Mouse (Mus musculus) heart, adult 8-10 months (tissue): ENCODE measurements around the gene Plb1. TPM values are rescaled to one million over a fixed set of nuclear protein-coding genes. Genes with fewer than 3 reads are reported as not detected.

ENCODE experiments used
- DNase-seq: peaks from one replicate; pipeline ENCODE4 v3.0.0; 2022; ENCODE audit warnings: low spot score
- total RNA-seq, 4 experiments: library from RNA; stranded (reverse); gene quantifications; 2 replicates each; pipeline ENCODE4 v1.2.4; 2022

Plb1 gene
- total RNA-seq, 4 experiments from 2014 or later = 0.92 to 2.8 (median 1.7) TPM

DNA sequence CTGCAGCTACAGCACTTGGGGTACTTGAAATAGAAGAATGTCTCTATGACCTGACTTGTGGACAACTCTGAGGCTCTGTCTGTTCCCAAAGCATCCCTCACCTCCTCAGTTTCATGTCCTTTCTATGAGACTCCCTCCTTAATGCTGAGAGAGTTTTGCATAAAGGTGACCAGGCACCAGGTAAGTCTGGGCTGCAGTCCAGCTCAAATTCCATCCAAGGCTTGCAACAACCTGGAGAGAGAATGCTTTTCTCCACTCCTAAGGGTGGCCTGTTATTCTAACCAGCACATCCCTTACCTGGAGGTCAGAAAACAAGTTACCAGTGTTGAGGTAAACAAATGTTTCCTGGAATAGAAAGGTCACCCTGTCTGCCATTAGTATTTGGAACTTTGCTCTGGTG lies 159.8 kb downstream of the Plb1 start:
- DNase-seq = no peak

DNA sequence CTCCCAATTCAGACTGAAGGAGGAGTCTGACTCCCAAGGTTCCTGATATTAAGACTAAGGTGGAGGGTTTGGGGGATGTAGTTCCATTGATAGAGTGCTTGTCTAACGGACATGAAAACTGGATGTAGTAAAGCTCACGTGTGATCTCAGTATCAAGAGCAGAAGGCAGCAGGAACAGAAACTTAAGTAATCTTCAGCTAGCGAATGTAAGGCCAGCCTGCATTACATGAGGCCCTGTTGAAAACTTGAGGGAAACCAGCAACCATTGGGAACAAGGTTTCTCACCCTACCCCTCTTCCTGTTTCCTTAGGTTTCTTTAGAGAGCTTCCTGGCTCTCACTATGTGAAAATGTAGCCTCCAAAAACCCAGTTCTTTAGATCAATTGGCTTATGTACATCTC lies 162.1 kb downstream of the Plb1 start:
- no peak for DNase-seq

DNA sequence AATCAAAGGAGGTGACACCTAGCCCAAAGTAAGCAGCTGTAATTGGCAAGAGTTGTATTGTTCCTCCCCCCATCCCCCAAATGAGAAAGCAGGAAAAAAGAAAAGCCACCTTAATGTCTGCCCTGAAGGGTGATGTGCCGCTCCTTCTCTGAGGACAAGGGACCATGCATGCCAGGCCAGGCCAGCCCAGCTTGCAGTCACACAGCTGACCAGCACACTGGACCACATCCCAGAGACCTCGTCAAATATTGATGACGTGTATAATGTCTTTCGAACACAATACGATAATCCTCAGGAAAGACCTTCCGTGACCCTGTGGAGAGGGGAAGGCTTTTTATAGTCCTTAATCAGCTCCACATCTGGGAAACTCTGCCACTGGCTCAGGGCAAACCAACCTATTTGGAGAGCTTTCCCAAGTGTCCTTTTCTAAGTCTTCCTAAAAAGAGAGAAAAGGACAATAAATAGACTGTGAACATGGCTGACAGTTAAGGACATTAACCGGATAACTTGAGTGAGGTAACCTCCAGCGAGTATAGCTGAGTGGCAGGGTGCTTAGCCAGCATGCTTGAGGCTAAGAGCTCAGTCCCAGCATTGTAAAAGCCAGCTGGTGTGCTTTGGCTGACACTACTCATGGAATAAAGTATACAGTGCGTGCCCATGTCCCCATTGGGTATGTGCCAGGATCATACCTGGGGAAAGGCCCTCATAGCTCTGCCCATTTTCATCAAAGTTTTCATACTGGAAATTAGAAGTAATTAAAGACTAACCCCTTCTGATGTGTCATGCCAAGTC lies 162.8 kb downstream of the Plb1 start:
- no peak for DNase-seq

DNA sequence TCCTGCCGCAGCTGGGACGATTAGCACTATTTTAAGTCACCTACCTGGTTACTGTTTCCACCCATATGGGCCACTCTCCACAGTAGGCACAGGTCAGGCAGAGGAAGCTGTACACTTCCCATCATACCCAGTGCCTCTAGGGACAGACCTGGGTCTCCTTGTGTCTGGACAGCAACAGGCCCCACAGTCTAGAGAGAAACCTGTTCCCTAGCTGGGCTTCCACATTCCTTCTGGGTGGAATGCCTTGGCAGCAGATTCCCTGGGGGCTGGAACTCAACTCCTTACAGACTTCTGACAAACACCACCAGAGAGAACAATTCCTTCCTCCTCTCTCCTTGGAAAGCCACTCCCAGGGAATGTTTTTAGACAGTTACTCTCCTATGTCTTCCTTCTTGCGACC lies 165.2 kb downstream of the Plb1 start:
- no peak for DNase-seq

DNA sequence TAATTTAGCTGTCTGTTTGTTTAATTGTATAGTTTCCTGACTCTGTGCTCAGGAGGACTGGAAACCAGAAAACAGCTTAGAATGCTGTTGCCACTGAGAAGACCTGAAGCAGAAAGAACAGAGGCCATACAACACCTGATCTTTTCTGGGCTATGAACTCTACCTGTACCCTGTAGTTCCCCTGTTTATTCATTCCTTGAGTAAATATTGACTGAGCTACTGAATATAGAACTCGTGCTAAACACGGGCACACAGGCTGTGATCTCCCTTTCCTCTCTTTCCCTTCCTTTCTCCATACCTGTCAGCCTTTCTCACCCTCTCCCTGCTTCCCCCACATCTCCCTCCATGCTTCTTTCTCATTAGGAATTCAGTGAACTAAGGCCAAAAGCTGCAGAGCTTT lies 168.4 kb downstream of the Plb1 start:
- no peak for DNase-seq

DNA sequence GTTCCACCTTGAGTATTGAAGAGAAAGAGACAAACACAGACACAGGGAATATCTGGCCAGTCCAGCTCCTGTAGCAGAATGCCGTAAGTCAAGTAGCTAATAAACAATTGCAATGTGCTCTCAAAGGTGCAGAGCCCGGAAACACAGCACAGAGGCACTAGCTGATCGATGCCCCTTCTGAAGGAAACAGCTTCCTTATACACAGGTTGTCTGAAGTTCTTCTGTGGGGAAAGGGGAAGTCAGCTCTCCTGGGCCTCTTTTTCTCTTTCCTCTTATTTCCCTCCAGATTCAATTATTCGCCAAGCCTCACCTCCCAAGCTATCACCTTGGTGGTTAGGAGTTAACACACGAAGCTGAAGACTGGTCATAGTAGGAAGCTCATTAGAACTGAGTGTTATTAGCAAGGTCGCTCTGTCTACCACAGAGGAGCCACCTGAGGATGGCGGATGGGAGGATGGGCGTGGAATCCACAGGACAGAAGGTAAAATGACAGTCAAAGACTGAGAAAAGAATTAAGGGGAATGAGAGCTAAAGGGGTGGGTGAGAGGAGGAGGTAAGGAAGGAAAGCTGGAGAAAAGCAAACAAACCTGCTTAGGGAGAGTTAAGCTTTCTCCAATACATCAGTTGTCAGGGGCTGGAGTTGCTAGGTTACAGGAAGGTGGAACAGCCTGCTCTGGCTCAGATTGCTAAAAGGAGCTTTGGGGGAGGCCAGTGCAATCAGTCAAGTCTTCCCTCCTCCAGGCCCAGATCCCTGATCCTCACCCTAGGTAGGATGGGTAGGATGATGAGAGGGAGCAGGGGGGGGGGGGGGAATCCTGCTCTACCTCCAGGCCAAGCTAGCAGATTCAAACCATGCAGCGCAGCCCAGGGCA lies 170.8 kb downstream of the Plb1 start:
- DNase-seq = no peak

DNA sequence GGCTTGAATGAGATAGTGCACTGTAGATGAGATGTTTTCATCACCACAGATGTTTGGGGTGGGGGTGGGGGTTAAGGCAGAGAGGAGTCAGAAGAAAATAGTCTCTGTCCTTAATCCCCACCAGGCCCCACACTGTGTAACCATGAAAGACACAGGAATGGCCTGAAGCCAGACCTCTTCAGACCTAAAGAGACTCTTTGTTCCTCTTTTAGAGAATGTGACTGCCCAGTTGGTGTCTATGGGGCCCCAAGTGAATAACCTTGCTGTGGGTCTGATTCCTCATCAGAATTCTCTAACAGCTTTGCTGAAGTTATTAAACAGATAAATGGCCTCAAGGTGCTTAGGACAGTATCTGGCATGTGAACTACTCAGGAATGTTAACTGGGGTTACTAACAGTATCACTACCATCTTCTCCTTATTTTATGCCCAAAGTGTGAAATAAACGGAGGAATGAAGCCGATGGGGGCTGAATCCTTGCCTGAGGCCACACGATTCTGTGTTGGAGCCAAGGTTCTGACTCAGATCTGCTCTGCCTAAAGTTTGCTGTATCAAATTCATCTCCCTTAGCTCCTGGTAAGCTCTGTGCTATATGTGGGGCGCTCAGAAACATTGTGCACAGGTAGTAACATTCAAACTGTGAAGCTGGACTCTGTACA lies 172.8 kb downstream of the Plb1 start:
- DNase-seq = no peak

DNA sequence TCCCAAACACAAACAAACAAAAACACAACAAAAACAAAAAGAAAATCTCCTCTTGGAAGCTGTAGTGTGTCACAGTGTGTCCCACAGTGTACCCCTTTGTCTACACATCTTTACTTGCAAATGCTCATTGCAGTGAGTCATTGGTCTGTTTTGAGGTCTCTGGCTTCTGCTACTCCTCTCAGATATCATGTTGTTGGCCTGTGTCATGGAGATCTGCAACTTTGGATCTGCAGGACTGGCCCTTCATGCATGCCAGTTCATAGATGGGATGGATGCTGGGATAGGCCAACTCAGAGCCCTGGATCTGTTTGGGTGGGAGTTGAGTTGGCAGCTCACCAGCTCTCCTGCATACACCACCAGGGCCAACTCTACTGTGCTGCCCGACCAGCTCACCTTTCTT lies 176.3 kb downstream of the Plb1 start:
- DNase-seq = no peak

DNA sequence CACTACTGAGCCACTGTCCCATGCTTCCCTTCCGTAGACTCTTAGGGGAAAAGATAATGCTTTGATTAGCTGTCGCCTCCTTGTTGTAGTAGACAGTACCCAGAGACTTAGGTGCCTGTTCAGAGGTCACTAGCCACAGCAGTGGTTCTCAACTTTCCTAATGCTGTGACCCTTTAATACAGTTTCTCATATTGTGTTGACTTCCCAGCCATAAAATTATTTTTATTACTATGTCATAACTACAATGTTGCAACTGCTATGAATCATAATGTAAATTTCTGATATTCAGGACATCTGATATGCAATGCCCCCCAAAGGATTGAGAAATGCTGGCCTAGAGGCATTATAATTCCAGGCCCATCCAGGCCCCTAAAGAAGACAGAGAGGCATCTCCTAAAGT lies 177.2 kb downstream of the Plb1 start:
- no peak for DNase-seq

DNA sequence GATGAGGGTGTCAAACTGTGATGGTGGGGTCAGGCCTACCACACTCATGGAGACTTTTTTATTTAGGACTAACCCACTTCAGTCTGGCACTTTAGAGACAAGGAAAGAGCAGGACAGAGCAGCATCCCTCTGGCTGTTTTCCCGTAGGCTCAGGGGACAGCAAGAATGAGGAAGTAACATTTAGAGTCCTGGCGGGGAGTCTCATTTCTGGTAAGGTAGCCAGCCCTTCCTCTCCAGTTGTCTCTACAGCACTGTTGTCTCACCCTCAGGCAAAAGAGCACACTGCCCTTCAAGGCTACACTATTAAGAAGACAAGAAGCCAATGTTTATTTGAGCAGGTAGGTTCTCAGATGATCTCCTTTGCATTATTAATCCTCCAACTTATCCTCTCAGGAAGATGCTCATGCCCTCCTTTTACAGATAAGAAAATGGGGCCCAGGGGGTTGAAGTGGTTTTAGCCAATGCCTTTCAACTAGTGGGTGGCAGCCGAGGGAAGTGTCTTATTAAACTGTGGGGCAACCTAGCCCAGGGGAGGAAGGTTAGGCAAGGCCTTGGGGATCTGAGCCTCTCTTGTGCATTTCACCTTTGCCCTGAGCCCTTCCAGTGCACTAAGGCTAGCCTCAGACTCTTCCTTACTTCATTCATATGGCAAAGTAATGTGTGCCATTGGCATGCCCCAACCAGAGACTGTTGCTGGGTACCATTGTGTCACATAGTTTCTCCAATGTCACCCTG lies 178.6 kb downstream of the Plb1 start:
- no peak for DNase-seq

DNA sequence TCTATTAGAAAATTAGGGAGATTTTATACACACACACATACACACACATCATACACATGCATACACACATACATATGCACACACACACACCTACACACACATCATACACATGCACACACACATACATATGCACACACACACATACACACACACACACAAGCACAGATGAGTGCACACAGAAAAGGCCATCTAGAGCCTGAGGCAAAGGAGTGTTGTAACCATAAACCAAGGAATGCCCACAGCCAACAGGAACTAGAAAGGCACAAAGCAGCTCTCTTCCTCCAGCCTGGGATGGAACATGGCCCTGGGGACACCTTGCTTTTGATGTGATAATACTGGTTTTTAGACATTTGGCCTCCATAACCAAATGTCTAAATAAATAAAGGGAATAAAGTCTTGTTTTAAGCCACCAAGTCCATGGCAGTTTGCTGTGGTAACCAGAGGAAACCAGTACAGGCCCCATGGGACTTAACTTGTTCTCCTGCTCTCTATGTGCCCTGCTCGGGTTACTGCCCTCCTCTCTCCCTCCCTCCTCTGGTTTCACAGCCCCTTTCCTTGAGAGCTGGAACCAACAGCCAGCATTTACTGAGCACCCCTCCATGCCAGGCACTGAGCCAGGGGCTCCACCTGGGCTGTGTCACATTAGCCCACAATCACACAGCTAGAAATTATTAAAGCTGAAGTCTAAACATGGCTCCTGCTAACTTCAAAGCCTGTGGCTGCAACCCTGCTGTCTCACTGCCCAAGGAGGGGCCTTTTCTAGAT lies 179.9 kb downstream of the Plb1 start:
- DNase-seq = no peak

DNA sequence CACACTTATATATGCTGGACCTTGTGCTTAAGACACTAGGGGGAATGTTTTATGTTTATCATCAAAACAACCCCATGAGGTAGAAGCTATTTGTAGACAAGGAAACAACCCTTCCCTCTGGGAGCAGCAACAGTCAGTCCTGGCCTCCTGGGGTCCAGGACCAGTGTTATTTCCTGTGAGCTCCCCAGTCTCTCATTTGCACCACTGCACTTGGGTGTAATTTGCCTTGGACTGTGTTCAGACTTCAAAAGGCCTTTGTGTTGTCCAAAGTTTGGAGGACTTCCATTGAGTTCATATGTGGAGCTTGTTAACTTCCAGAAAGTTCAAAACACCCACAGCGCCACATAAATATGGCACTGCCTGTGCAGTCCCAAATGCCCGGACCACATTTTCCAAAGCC lies 180.6 kb downstream of the Plb1 start:
- DNase-seq = peak; percentile 51

DNA sequence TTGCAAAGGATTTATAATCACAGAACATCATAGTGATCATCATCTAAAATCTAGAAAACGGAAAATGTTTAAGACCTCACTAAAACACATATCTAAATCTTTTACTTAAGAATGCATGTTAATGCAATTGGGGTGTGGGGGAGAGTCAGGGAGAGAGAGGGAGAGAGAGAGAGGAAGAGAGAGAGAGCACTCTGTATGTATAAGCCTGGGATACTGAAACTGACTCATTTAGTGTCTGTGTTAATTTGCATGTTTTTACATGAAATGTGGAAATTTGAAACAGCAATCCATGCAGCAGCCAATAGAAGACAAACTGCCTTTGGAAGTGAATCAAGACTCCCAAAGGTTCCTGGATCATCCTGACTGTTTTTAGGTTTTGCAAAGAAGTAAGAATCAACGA lies 181.1 kb downstream of the Plb1 start:
- no peak for DNase-seq

DNA sequence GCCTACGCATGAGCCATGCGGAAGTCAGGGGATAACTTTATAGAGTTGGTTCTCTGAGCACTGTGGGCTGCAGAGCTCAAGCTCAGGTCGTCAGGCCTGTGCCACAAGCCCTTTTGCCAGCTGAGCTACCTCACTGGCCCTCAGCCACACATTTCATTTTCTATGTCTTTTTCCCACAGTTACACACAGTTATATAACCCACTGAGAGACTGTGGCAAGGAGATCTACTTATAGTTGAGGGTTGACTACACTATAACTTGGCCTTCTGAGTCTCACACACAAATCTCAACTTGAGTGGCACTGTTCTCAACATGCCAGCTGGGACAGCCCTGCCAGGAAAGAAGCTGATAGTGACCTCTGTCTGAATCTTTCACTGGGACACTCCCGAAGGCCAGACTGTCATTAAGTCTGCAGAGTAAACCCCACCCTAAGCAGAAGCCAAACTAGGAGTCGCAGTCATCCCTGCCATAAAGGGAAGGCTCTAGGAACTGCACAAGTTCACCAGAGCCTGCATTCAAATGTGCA lies 182.0 kb downstream of the Plb1 start:
- DNase-seq = no peak

DNA sequence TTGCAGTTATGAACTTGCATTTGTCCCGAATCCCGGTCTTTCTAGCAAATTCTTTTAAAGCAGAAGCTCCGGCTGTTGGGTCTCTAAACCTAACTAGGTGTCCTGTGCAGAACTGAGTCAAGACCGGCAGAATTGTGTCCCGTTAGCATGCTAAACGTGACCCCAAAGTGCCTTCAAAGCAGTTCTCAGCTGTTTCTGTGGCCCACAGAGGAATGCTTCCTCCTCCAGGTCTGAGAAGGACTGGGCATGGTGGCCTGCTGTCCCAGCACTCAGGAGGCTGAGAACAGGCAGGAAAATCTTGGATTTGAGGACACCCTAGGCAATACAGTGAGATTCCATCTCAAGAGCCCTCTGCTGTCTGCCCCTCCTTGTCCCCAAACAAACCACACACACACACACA lies 183.0 kb downstream of the Plb1 start:
- no peak for DNase-seq

Other genes starting within 250 kb of the Plb1 start
- 10 to 100 TPM; 14.7 to 21.1 (median 18.8) TPM for gene Fosl2, start 96.9 kb upstream of the Plb1 start, total RNA-seq
- 100 to 1,000 TPM; 400 to 449 (median 432) TPM for gene Ppp1cb, start 226.1 kb downstream of the Plb1 start, total RNA-seq